Mouse (Mus musculus) C2C12 (cell line): ENCODE measurements around the gene Nrde2. TPM values are rescaled to one million over a fixed set of nuclear protein-coding genes. Genes with fewer than 3 reads are reported as not detected.
A peak's percentile ranks its signal among the peaks of the same experiment; 100 is the strongest.

Experiments
- H3K27me3 ChIP-seq: one replicate; pipeline ENCODE4 v1.6.1; 2011; ENCODE audit not compliant: control insufficient read depth, insufficient read depth, insufficient read length
- H3K36me3 ChIP-seq: one replicate; pipeline ENCODE4 v1.6.1; 2011; ENCODE audit not compliant: control insufficient read depth, insufficient read depth
- H3K4me3 ChIP-seq: one replicate; pipeline ENCODE4 v1.5.1; 2011; ENCODE audit warnings: mild to moderate bottlenecking, control low read depth; ENCODE audit not compliant: poor library complexity, insufficient read depth, severe bottlenecking
- H3K79me2 ChIP-seq: one replicate; pipeline ENCODE4 v1.6.1; 2011; ENCODE audit not compliant: control insufficient read depth, insufficient read depth
- H3K79me3 ChIP-seq: one replicate; pipeline ENCODE4 v1.6.1; 2011; ENCODE audit warnings: low read depth, control low read depth
- H3ac ChIP-seq: one replicate; pipeline ENCODE3; 2011; ENCODE audit warnings: low read depth; ENCODE audit not compliant: control insufficient read depth, insufficient read length
- CEBPB ChIP-seq: IDR thresholded peaks from one replicate; pipeline ENCODE4 v1.6.1; 2011; ENCODE audit warnings: low read depth, mild to moderate bottlenecking, control low read depth, moderate library complexity
- CTCF ChIP-seq: IDR thresholded peaks from one replicate; pipeline ENCODE4 v1.5.1; 2011; ENCODE audit not compliant: control insufficient read depth, insufficient read depth, insufficient read length
- FOSL1 ChIP-seq: IDR thresholded peaks from one replicate; pipeline ENCODE4 v1.8.0; 2011; ENCODE audit warnings: mild to moderate bottlenecking, low read length; ENCODE audit not compliant: poor library complexity, insufficient read depth, severe bottlenecking
- MAX ChIP-seq: IDR thresholded peaks from one replicate; pipeline ENCODE4 v1.6.1; 2011; ENCODE audit warnings: mild to moderate bottlenecking, control low read depth
- MYOD1 ChIP-seq: IDR thresholded peaks from one replicate; pipeline ENCODE4 v1.6.1; 2011; ENCODE audit warnings: low read depth; ENCODE audit not compliant: control insufficient read depth, insufficient read length
- MYOG ChIP-seq: IDR thresholded peaks from one replicate; pipeline ENCODE4 v1.6.1; 2011; ENCODE audit not compliant: control insufficient read depth, insufficient read length; ENCODE audit errors: extremely low read depth
- USF1 ChIP-seq: IDR thresholded peaks from one replicate; pipeline ENCODE4 v1.6.1; 2011; ENCODE audit warnings: low read depth, mild to moderate bottlenecking, control low read depth, moderate library complexity
- polyA plus RNA-seq: library from polyadenylated mRNA; unstranded; fragments of >200 nt; fragmentation: generic; extraction: Trizol; gene quantifications from one replicate; pipeline ENCODE4 v1.2.1, GENCODE M21; 2012; ENCODE audit warnings: missing spikeins

Gene Nrde2
- polyA plus RNA-seq, 1 experiment: 10.2 TPM

DNA sequence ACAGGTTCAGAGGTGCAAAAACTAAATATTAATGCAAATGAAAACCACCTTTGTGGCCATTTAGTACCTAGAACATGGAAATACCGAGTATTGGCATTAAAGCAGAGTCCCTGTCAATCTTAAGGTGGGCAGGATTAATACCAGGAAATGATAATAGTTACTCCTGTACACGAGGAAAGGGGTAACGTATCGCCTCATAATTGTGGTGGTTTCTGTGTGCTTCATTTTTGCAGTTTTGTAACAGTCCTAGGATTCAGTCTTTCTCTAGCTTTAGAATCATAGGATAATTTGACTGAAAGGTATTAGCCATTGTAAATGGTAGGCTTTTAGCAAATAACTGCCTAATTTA, 41.9 kb upstream of the Nrde2 start:
- no peaks in the 10 kb centered on the region for H3K27me3 ChIP-seq
- no peak overlapping the region for H3ac ChIP-seq
- peaks cover 65% of the 10 kb centered on the region for H3K79me2 ChIP-seq
- TF ChIP-seq MYOD1 (no peak), MYOG (no peak), CTCF (no peak), USF1 (no peak), MAX (no peak), FOSL1 (no peak), CEBPB (no peak)
- H3K4me3 ChIP-seq: peak overlapping the region; percentile 97
- H3K79me3 ChIP-seq: peaks cover 54% of the 10 kb centered on the region
- peaks cover 43% of the 10 kb centered on the region for H3K36me3 ChIP-seq

DNA sequence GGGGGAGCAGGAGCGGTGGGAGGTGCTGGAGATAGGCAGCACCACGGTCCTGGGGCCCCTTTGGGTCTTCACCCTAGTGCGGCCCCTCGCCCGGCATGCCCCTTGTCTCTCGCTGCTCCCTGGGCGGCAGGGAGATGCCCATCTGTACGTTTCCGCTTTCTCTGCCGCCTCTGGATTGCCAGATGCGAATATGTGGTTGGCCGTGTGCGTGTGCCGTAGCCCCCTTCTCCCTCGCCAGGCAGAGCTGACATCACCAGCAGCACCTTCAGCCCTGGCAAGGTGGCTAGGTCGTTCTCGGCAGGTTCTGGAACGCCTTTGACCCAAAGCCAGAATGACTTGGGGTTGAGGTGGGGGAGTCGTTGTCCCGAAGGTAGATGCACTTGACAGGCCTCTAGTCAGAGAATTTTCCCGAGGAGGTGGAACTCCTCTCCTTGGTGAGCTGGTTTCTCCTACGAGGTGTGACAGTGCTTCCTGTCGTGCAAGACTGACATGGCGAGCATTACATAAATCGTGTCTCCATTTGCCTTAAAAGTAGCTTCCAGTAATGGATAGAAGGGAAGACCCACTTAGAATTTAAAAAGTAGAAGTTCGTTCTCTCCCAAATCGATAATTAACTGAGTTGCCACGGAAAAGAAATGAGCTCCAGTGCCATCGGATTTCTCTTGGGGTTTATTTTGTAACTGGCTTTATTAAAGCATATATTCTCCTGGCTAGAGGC, 41.4 kb upstream of the Nrde2 start:
- no peaks in the 10 kb centered on the region for H3K27me3 ChIP-seq
- H3K36me3 ChIP-seq: peaks cover 38% of the 10 kb centered on the region
- TF ChIP-seq CEBPB: no peak
- peak overlapping the region; percentile 66 for H3ac ChIP-seq
- H3K79me2 ChIP-seq: peaks cover 65% of the 10 kb centered on the region
- peaks cover 54% of the 10 kb centered on the region for H3K79me3 ChIP-seq
- peak overlapping the region; percentile 97 for H3K4me3 ChIP-seq

DNA sequence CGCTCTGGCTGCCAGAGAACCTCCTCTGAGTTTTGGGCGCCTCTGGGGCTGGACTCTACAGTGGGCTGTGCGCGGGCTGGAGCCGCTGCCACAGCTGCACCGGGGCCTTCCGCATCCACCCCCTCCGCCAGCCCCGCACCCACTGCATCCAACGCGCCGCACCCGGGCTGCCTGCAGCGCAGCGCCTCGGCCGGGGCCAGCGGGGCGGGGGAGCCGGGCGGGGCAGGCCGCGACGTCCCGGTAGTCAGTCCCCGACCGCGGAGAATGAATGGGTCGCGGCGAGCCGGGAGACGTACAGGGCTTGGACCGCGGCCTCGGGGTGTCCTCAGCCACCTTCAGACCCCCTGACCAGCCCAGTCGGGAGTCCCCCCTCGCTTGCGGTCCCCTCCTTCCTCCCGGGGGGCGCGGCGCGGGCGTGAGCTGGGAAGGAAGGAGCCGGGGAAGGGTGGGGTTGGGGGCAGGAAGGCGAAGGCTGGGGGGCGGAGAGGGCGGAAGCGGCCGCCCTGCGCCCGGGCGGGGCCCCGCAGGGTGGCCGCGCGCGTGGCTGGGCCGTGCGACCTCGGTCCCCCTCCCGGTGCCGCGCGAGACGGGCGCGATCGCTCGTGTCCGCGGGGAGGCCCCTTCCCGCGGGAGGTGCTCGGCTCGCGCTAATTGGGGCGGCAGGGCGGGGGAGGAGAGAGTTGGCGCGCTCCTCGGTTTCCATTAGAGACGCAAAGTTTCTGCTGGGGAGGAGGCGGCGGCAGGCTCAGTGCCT, 40.6 kb upstream of the Nrde2 start:
- H3ac ChIP-seq: peak overlapping the region; percentile 66
- H3K36me3 ChIP-seq: peaks cover 31% of the 10 kb centered on the region
- TF ChIP-seq CEBPB (no peak), MAX (no peak), MYOD1 (no peak), USF1 (no peak), CTCF (no peak), MYOG (no peak), FOSL1 (no peak)

DNA sequence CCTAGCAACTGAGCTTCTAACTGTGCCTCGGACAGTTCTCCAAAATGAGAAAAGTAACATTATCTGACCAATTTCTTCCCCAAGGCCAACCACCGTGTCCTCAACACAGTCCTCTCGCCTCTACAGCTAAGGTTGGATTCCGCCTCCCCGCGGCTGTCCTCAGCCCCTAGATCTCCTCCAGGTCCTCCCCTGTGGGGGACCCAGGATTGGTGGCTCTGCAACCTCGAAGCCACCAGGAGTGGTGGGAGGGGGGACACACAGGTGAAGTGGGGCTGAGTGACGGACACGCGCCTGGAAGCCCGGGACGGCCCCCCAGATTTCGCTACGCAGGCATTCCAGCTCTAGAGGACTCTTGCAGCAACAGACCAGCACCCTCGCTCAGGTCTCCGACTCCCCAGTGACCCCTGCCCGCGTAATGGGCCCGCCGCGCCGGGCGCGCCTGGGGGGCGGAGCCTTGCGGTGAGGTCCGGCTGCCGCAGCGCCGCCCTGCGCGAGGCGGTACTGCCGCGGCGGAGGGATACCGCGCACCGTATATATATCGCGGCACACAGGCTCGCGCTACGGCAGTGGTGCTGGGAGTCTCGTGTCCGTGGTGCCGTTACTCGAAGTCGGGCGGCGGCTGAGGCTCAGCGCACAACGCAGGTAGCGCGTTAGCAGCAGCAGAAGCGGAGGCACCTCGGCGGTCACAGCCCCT, 39.7 kb upstream of the Nrde2 start, which contains the start of gene Calm1:
Gene Calm1, plus strand, starts transcription at position 469 of the 694 bp plus-strand sequence.
- Histone ChIP-seq H3K36me3 (peaks cover 21% of the 10 kb centered on the region), H3K27me3 (no peaks in the 10 kb centered on the region), H3K4me3 (peak within 1 kb of the TSS; percentile 97), H3K79me3 (peaks cover 41% of the 10 kb centered on the region), H3ac (peak within 1 kb of the TSS; percentile 66), H3K79me2 (peaks cover 49% of the 10 kb centered on the region)
- no peak for TF ChIP-seq CEBPB
- peak; percentile 46 for TF ChIP-seq MAX
- TF ChIP-seq MYOG: no peak
- TF ChIP-seq CTCF: peak; percentile 4

More for the DNA sequence above, 40.6 kb upstream of the Nrde2 start:
- Histone ChIP-seq H3K4me3 (peak overlapping the region; percentile 97), H3K79me2 (peaks cover 58% of the 10 kb centered on the region), H3K27me3 (no peaks in the 10 kb centered on the region), H3K79me3 (peaks cover 50% of the 10 kb centered on the region)

DNA sequence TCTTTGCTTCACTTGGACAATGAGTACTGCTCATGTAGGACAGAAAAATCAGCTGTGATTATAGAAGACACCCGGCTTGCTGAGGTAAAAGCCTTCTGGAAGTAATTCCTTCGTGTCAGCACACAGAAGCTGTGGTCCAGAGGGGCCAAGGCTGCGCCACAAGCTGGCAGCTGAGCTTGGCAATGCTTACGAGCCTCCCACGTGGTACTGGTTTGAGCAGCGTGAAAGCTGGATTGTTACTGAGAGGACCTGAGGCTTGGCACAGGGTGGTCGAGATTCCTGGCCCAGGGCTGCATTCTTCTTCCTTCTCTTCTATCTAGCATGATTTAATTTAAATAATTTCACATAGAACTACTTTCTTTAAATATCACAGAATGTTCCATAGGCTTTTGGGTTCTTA, 37.3 kb upstream of the Nrde2 start:
- H3K79me3 ChIP-seq: peaks cover 19% of the 10 kb centered on the region
- peaks cover 26% of the 10 kb centered on the region for H3K79me2 ChIP-seq
- TF ChIP-seq CEBPB: no peak
- no peak for TF ChIP-seq USF1
- TF ChIP-seq MYOG: no peak
- no peak for TF ChIP-seq CTCF
- TF ChIP-seq MYOD1: no peak
- no peak for TF ChIP-seq MAX
- TF ChIP-seq FOSL1: no peak
- H3K36me3 ChIP-seq: no peaks in the 10 kb centered on the region
- H3K27me3 ChIP-seq: no peaks in the 10 kb centered on the region
- H3K4me3 ChIP-seq: no peak overlapping the region
- H3ac ChIP-seq: no peak overlapping the region
